16 mouse cellular contexts compared by ENCODE assay signal in the genomic region with DNA sequence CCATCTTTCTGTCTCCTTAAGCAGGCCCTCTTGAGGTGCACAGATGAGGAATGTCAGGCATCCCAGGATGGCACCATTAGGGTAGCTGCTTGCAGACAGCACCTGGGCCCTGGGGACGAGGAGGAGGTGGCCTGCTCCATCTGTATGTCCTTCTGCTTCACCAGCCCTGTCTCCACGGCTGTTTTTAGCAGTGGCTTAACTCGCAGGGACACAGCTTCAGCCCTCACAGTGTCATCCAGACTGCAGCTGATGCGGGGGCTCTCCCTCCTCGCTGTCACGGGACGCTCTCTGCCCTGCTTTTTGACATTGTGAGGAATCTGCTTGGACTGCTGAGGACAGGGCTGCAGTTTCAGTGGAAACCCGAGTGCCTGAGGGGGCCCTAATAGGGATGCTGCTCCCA.
DNase-seq lines count a peak whose midpoint lies in the region; ATAC-seq lines count a peak whose summit lies in the region.
"Had no signal": no experiment of that assay in that cellular context is flagged by ENCODE, and none has a peak within 500 bp of the region (broad histone marks: within the 10 kb centered on the region; RNA-seq: fewer than 3 reads in every experiment).

No protein-coding gene starts in this region.

- no peak overlapping the region for H3K4me2 ChIP-seq in midbrain, embryonic 14.5 days (ENCODE audit: low read length)
- H3K4me2 ChIP-seq: forebrain, embryonic 13.5 days; hindbrain, embryonic 14.5 days; limb, embryonic 15.5 days; neural tube, embryonic 15.5 days had no signal

- intact Hi-C loops in left cerebral cortex, postnatal 25 days (cut with DNase I) = no loop called here

- H3K4me3 ChIP-seq in midbrain, embryonic 10.5 days = no peak overlapping the region
- H3K4me3 ChIP-seq in midbrain, embryonic 14.5 days (replicated peaks; ENCODE audit: low read depth, low read length) = no peak overlapping the region
- H3K4me3 ChIP-seq: forebrain, embryonic 13.5 days; limb, embryonic 15.5 days; neural tube, embryonic 15.5 days had no signal

- ATAC-seq in frontal cortex, adult (ENCODE audit: low TSS enrichment) = peak; percentile 84
- no peak for ATAC-seq in midbrain, embryonic 14.5 days (ENCODE audit: low FRiP score, low TSS enrichment)
- ATAC-seq: forebrain, embryonic 13.5 days; intestine, postnatal 0 days had no signal

- 0 out of 2 replicates have a peak, but pooled peaks cover 2% of the 10 kb centered on the region for H3K9me3 ChIP-seq in midbrain, embryonic 10.5 days (replicated peaks)
- no peaks in the 10 kb centered on the region for H3K9me3 ChIP-seq in midbrain, embryonic 14.5 days (ENCODE audit: control insufficient read depth, low read length)
- H3K9me3 ChIP-seq: forebrain, embryonic 13.5 days; limb, embryonic 15.5 days had no signal

- no peaks in the 10 kb centered on the region for H3K36me3 ChIP-seq in midbrain, embryonic 10.5 days
- no peaks in the 10 kb centered on the region for H3K36me3 ChIP-seq in midbrain, embryonic 14.5 days (ENCODE audit: control insufficient read depth, insufficient read depth, low read length)
- H3K36me3 ChIP-seq: limb, embryonic 15.5 days; neural tube, embryonic 15.5 days had no signal

- WGBS in midbrain, embryonic 10.5 days = 75% methylated on average over 8 of the region's 8 CpGs
- WGBS in midbrain, embryonic 14.5 days = 68% methylated on average over 8 of the region's 8 CpGs

- no peaks in the 10 kb centered on the region for H3K27me3 ChIP-seq in midbrain, embryonic 10.5 days (ENCODE audit: low read depth, poor library complexity, severe bottlenecking)
- no peaks in the 10 kb centered on the region for H3K27me3 ChIP-seq in midbrain, embryonic 14.5 days (ENCODE audit: control insufficient read depth, insufficient read depth, low read length)
- H3K27me3 ChIP-seq: forebrain, embryonic 13.5 days; limb, embryonic 15.5 days; neural tube, embryonic 15.5 days had no signal

- no peaks in the 10 kb centered on the region for H3K4me1 ChIP-seq in midbrain, embryonic 10.5 days
- no peaks in the 10 kb centered on the region for H3K4me1 ChIP-seq in midbrain, embryonic 14.5 days (ENCODE audit: control insufficient read depth, insufficient read depth, low read length)
- H3K4me1 ChIP-seq: forebrain, embryonic 13.5 days; limb, embryonic 15.5 days; neural tube, embryonic 15.5 days had no signal

- peak overlapping the region; percentile 20; the same call in 1 of the 2 replicates for H3K27ac ChIP-seq in midbrain, embryonic 10.5 days (replicated peaks)
- H3K27ac ChIP-seq in midbrain, embryonic 14.5 days (replicated peaks; ENCODE audit: low read depth, low read length) = no peak overlapping the region
- H3K27ac ChIP-seq: forebrain, embryonic 13.5 days; hindbrain, embryonic 14.5 days; limb, embryonic 15.5 days; neural tube, embryonic 15.5 days had no signal

- no peak for DNase-seq in frontal cortex, postnatal 10 days (ENCODE audit: low spot score in 2 of 2)
- DNase-seq in midbrain, embryonic 10.5 days (ENCODE audit: low spot score) = no peak
- DNase-seq in midbrain, embryonic 14.5 days = no peak
- DNase-seq in left cerebral cortex, postnatal 25 days (ENCODE audit: low spot score in 2 of 2) = peak; percentile 18 to 72
- DNase-seq in right cerebral cortex, postnatal 25 days = peak; percentile 33
- DNase-seq in urinary bladder, postnatal 4 days (ENCODE audit: low spot score in 2 of 2) = no peak
- DNase-seq: heart, adult 18-20 months; heart, postnatal 10 days; kidney, postnatal 10 days; lung, adult 18-20 months had no signal

- no peak overlapping the region for H3K9ac ChIP-seq in midbrain, embryonic 14.5 days (replicated peaks; ENCODE audit: low read length)
- H3K9ac ChIP-seq: forebrain, embryonic 13.5 days; hindbrain, embryonic 14.5 days; limb, embryonic 15.5 days; neural tube, embryonic 15.5 days had no signal

Comparison
In these comparisons a context has a peak if more than half of its experiments do, and no peak if none do; other contexts are left out.
1. DNase-seq: peak in left cerebral cortex, postnatal 25 days (2 of 2) and right cerebral cortex, postnatal 25 days (single experiment); none in frontal cortex, postnatal 10 days (0 of 2), midbrain, embryonic 10.5 days (single experiment), midbrain, embryonic 14.5 days (single experiment) and urinary bladder, postnatal 4 days (0 of 2).